In the genomic region with DNA sequence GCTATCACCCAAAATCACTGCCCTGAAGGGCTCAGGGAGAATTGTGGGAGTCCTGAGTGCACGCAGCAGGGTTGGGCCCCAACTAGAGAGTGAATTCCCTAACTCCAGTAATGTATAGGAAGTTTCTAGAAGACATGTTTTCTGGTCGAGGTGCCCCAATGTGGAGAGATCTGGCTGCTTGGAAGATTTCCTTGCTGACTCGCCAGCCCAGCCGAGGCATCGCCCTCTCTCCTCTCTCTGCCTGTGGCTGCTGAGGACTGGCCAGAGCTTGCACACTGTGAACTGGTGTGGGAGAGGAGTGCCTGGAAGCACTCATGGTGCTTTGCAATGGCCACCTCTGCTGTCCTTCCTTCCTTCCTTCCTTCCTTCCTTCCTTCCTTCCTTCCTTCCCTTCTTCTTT, we compare ENCODE assay signal across 23 mouse cellular contexts.
"Had no signal": no experiment of that assay in that cellular context is flagged by ENCODE, and none has a peak within 500 bp of the region (broad histone marks: within the 10 kb centered on the region; RNA-seq: fewer than 3 reads in every experiment).

No protein-coding gene starts in this region.

- H3K4me2 ChIP-seq: limb, embryonic 13.5 days; liver, embryonic 12.5 days; liver, embryonic 15.5 days; lung, embryonic 15.5 days; midbrain, embryonic 12.5 days; midbrain, embryonic 15.5 days; neural tube, embryonic 12.5 days; neural tube, embryonic 15.5 days; stomach, embryonic 15.5 days had no signal

- H3K4me3 ChIP-seq: layer of hippocampus, adult 2 months; limb, embryonic 10.5 days; limb, embryonic 13.5 days; liver, embryonic 12.5 days; liver, embryonic 15.5 days; lung, embryonic 15.5 days; midbrain, embryonic 12.5 days; midbrain, embryonic 15.5 days; neural tube, embryonic 12.5 days; neural tube, embryonic 15.5 days; stomach, embryonic 15.5 days had no signal

- DNase-seq: kidney, adult 18-20 months; kidney, adult 9 months; kidney, postnatal 25 days; layer of hippocampus, adult 9-11 months; liver; lung, adult 18-20 months; lung, postnatal 14 days; right cerebral cortex, postnatal 25 days; spleen, adult 18-20 months; thymus, postnatal 25 days had no signal

- H3K36me3 ChIP-seq: limb, embryonic 10.5 days; limb, embryonic 13.5 days; liver, embryonic 12.5 days; liver, embryonic 15.5 days; lung, embryonic 15.5 days; midbrain, embryonic 12.5 days; midbrain, embryonic 15.5 days; neural tube, embryonic 12.5 days; neural tube, embryonic 15.5 days; stomach, embryonic 15.5 days had no signal

- H3K27me3 ChIP-seq: liver, embryonic 12.5 days; liver, embryonic 15.5 days; lung, embryonic 15.5 days; midbrain, embryonic 12.5 days; midbrain, embryonic 15.5 days; neural tube, embryonic 15.5 days; stomach, embryonic 15.5 days had no signal

- H3K27ac ChIP-seq: kidney, postnatal 0 days; layer of hippocampus, adult 2 months; limb, embryonic 10.5 days; limb, embryonic 13.5 days; liver, embryonic 12.5 days; liver, embryonic 15.5 days; lung, embryonic 15.5 days; macrophage; midbrain, embryonic 12.5 days; midbrain, embryonic 15.5 days; neural tube, embryonic 12.5 days; neural tube, embryonic 15.5 days; stomach, embryonic 15.5 days had no signal

- ATAC-seq: liver, embryonic 12.5 days; midbrain, embryonic 15.5 days had no signal

- H3K4me1 ChIP-seq: limb, embryonic 13.5 days; liver, embryonic 15.5 days; lung, embryonic 15.5 days; midbrain, embryonic 12.5 days; midbrain, embryonic 15.5 days; neural tube, embryonic 12.5 days; neural tube, embryonic 15.5 days; stomach, embryonic 15.5 days had no signal

- H3K9ac ChIP-seq: limb, embryonic 13.5 days; liver, embryonic 12.5 days; liver, embryonic 15.5 days; lung, embryonic 15.5 days; midbrain, embryonic 12.5 days; midbrain, embryonic 15.5 days; neural tube, embryonic 12.5 days; neural tube, embryonic 15.5 days; stomach, embryonic 15.5 days had no signal

- H3K9me3 ChIP-seq: limb, embryonic 10.5 days; limb, embryonic 13.5 days; liver, embryonic 12.5 days; liver, embryonic 15.5 days; lung, embryonic 15.5 days; midbrain, embryonic 12.5 days; midbrain, embryonic 15.5 days; neural tube, embryonic 12.5 days; neural tube, embryonic 15.5 days; stomach, embryonic 15.5 days had no signal
